Mouse (Mus musculus): ENCODE data around the gene Ptgdr2. TPM values are rescaled to one million over a fixed set of nuclear protein-coding genes. Genes with fewer than 3 reads are reported as not detected.

The Ptgdr2 gene
- not detected for total RNA-seq (2021)
- long read RNA-seq, experiment 1: 0 reads
- long read RNA-seq, experiment 2: 0 reads

GRCm38 (mm10) chr19:10937110-10937563, at the start of gene Ptgdr2:
Gene Ptgdr2 (plus strand): TSS chr19:10937160.
- DNase-seq (ENCODE audit: low spot score): no peak

GRCm38 (mm10) chr19:10892201-10892600, 44.8 kb upstream of the Ptgdr2 start:
- no peak for DNase-seq (ENCODE audit: low spot score)

- DNase-seq (ENCODE audit: low spot score): peak; percentile 98
Observed at GRCm38 (mm10) chr19:10895016-10895528, 41.9 kb upstream of the Ptgdr2 start, which contains the start of gene Prpf19. Gene Prpf19 (plus strand): TSS chr19:10895231.

- no peak for DNase-seq (ENCODE audit: low spot score)
Observed at GRCm38 (mm10) chr19:10895708-10896107, 41.3 kb upstream of the Ptgdr2 start.

- DNase-seq (ENCODE audit: low spot score): no peak
Observed at GRCm38 (mm10) chr19:10896849-10897248, 40.1 kb upstream of the Ptgdr2 start.

- no peak for DNase-seq (ENCODE audit: low spot score)
Observed at GRCm38 (mm10) chr19:10897491-10897890, 39.5 kb upstream of the Ptgdr2 start.

GRCm38 (mm10) chr19:10900315-10900714, 36.6 kb upstream of the Ptgdr2 start:
- DNase-seq (ENCODE audit: low spot score): peak; percentile 78

GRCm38 (mm10) chr19:10901046-10901445, 35.9 kb upstream of the Ptgdr2 start:
- DNase-seq (ENCODE audit: low spot score): no peak

- DNase-seq (ENCODE audit: low spot score): no peak
Observed at GRCm38 (mm10) chr19:10904512-10904911, 32.4 kb upstream of the Ptgdr2 start.

GRCm38 (mm10) chr19:10904927-10905727, 31.8 kb upstream of the Ptgdr2 start:
- peak; percentile 90 for DNase-seq (ENCODE audit: low spot score)

- no peak for DNase-seq (ENCODE audit: low spot score)
Observed at GRCm38 (mm10) chr19:10905728-10906000, 31.3 kb upstream of the Ptgdr2 start.

- DNase-seq (ENCODE audit: low spot score): peak; percentile 72
Observed at GRCm38 (mm10) chr19:10907891-10908290, 29.1 kb upstream of the Ptgdr2 start.

- DNase-seq (ENCODE audit: low spot score): no peak
Observed at GRCm38 (mm10) chr19:10909087-10909721, 27.8 kb upstream of the Ptgdr2 start.

GRCm38 (mm10) chr19:10914291-10914690, 22.7 kb upstream of the Ptgdr2 start:
- DNase-seq (ENCODE audit: low spot score): peak; percentile 38

- no peak for DNase-seq (ENCODE audit: low spot score)
Observed at GRCm38 (mm10) chr19:10914870-10915269, 22.1 kb upstream of the Ptgdr2 start.

- no peak for DNase-seq (ENCODE audit: low spot score)
Observed at GRCm38 (mm10) chr19:10916506-10916905, 20.5 kb upstream of the Ptgdr2 start.

- DNase-seq (ENCODE audit: low spot score): no peak
Observed at GRCm38 (mm10) chr19:10918321-10918991, 18.5 kb upstream of the Ptgdr2 start.

GRCm38 (mm10) chr19:10920532-10920931, 16.4 kb upstream of the Ptgdr2 start, which contains the start of gene Zp1:
Gene Zp1 (minus strand): TSS chr19:10920632.
- DNase-seq (ENCODE audit: low spot score): no peak

- DNase-seq (ENCODE audit: low spot score): no peak
Observed at GRCm38 (mm10) chr19:10921058-10921457, 15.9 kb upstream of the Ptgdr2 start.

- DNase-seq (ENCODE audit: low spot score): no peak
Observed at GRCm38 (mm10) chr19:10924220-10924619, 12.7 kb upstream of the Ptgdr2 start.

GRCm38 (mm10) chr19:10926123-10926621, 10.8 kb upstream of the Ptgdr2 start:
- no peak for DNase-seq (ENCODE audit: low spot score)

- no peak for DNase-seq (ENCODE audit: low spot score)
Observed at GRCm38 (mm10) chr19:10926666-10927065, 10.3 kb upstream of the Ptgdr2 start.
